Mouse (Mus musculus) kidney, postnatal 14 days (tissue): ENCODE results near the gene Tmpo.

Experiments used
- DNase-seq: peaks from one replicate; pipeline ENCODE4 v3.0.0; 2022; ENCODE audit warnings: mixed read lengths

Tmpo gene

DNA sequence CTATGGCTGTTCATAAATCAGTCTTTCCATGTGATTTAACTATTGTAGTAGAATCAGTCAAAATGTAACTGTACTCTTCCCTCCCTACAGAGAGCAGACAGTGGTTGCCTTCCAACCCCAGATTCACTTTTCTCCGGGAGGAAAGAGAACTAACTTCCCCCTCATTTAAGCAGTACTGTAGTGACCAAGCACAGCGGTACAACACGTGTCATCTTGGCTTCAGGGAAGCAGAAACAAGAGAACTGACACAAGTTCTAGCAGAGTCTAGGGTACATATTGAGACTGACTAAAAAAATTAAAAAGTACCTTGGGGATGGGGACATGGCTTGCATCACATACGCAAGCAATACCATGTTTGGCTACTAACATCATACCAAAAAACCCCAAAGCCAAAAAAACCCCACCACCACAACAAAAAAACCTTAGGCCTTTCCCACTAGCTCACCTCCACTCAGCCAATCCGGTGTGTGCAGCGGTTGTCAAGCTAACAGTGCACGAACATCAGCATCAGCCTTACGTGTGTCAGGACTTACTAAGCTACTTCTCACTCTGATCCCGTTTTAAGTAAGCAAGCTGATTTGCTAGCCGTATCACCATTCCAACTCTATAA is 27.1 kb downstream of the Tmpo start:
- DNase-seq = no peak

DNA sequence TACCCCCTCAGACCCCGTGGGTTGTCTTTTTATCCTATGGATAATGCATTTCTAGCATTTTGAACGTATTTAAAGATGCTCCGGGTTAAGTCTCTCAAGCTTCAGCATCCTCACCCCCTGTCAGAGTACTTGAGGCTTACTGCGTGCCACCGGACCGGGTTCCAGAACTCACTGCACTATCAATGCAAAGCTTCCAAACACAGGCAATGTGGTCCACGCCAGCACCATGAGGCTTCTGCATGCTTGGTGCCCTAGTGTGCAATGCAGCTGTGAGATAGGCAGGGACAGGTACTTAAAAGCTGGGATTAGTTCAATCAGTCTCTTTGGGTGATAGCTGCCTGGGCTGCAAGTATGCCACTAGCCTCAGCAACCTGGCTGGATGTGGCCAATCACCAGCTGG is 35.7 kb downstream of the Tmpo start:
- DNase-seq = no peak

DNA sequence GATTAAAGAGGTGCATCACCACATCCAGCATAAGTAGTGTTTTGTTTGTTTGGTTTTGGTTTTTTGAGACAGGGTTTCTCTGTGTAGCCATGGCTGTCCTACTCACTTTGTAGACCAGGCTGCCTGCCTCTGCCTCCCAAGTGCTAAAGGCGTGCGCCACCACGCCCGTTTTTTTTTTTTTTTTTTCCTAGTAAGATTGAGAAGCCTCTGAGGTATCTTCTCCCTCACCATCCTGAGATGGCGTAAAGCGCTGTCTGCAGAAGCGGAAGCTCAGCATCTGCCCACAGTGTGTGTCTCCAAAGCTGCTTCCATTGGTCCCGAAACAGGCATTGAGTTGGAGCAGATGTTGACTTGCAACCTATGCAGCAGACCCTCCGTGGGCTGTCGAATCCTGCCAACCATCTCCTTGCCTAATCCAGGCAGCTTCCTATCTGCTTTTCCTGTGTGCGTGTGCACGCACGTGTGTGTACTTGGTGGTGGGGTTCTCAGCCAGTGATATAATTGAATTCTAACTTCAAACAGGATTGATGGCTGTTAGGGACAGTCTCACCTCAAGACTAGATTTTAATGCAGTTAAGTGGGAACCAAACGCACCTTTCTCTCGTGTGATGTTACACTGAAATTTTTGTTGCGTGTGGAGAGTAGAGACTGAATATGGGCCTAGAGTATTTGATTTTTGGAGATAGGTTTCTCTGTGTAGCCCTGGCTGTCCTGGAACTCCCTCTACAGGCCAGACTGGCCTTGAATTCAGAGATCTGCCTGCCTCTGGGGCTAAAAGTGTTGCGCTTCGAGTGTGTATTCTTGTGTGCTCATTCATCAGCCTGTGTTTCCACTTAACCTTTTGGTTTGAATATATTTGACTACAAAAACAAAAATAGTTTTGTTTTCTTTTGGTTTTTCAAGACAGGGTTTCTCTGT is 37.5 kb downstream of the Tmpo start:
- DNase-seq = no peak

DNA sequence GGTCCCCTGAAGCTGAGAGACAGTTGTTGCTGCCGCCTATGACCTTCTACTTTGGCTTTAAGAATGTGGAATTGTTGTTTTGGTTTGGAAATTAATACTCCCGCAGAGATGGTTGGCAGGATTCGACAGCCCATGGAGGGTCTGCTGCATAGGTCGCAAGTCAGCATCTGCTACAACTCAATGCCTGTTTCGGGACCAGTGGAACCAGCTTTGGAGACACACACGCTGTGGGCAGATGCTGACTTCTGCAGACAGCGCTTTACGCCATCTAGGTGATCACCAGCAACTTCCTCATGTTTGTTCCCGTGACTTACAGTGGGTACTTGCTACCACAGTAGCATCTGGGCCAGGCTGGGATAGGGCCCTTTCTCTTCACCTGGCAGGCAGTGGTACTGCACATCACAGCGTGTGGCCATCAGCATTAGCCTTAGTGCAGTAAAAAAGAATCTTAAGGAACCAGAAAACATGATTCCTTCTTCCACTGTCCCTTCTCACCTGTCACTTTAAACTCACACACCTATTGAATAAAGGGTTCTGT is 38.4 kb downstream of the Tmpo start:
- no peak for DNase-seq

DNA sequence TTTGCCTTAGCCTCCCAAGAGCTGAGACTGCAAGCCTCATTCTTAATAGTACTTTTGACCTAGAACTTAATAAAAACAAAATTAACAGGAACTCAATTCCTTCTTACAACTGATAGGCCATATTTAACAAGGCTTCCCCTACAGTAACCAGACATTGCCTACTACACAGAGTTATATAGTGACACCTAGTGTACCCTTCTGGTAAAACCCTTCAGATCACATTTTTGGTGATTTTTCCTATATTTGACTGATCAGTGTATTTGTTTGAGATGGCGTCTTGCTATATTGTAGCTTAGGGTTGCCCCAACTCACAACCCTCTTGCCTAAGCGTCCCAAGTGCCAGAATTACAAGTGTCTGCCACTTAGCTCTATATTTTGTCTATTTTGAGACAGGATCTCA is 39.6 kb downstream of the Tmpo start:
- DNase-seq = no peak

DNA sequence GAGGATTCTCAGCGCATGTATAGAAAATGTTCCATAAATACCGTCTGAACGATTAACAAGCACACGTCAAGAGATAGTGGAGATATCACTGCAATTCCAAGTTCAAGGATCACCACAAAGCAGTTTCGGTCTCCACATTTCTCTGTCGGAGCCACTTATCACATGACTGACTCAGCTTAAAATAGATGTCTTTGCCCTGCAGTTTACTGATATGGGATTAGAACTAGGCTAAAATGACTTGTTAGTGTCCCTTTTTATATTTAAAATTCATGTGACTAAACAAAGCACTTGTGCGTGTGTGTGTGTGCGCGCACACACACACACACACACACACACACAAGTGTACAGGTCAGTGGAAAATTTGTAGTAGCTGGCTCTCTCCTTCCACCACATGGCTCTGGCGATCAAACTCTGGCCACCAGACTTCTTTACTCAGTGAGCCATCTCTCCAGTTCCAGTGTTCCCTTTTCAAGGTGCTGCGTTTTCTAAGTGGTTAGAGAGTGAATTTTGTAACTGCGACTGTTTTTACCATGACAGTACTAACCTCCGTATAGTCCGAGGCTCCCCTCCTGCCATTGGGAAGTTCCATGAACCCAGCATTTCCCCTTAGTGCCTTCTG is 41.9 kb downstream of the Tmpo start:
- no peak for DNase-seq

DNA sequence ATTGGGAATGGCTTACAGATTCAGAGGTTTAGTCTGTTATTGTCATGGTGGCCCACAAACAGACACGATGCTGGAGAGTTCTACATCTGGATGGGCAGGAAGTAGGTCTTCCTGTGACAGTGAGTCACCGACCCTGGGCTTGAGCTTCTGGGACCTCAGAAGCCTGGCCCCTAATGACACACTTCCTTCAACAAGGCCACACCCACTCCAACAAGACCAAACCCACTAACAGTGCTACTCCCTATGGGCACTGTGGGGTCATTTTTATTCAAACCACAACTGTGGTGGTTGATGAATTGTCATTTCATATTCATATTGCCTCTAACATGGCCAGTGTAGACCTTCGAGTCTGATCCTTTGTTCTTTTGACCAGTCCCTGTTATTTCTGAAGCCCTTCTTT is 42.8 kb downstream of the Tmpo start:
- no peak for DNase-seq

DNA sequence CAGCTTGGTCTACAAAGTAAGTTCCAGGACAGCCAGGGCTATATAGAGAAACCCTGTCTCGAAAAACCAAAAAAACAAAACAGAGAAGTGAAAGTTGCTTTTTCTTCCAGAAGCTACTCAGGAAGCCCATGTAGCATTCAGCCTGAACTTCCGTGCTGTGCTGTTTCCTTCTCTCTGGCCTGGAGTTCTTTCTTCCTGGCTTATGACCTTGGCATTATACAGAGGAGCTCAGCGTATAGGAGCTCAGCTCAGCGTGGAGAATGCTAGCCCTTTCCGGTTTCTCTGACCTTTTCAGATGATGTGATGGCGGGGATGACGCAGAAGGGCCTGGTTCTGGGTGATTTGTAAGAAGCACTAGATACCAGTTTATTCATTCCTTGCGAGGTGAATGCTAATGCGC is 43.7 kb downstream of the Tmpo start:
- DNase-seq = no peak

DNA sequence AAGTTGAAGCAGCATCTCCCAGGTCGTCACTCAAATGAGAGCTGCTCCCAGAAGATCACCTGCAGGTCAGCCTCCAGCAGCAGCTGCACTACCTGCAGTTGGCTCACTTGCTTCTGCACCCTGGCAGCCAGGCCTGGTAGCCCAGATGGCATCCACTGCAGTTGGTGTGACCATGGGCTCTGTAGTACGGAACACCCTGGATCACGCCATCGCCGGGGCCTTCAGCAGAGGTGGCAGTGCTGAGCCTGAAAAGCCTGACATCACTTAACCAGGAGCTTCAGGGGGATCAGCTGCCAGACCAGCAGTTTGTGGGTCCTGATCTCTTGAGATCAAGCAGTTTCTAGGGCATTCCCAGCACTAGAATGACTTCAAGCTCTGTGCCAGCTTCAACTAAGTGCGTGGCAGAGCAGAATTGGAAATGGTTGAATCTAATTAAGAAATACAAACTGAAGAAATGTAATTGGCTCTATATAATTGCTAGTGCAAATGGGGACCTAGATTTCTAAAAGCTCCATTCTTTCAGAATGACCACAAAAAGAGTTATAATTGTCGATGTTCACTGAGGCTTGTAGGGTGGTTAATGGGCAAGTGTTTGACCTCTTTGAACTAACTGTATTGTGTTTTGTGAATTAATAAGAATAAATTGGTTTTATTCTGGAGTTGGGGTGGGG is 45.7 kb downstream of the Tmpo start:
- DNase-seq = no peak

DNA sequence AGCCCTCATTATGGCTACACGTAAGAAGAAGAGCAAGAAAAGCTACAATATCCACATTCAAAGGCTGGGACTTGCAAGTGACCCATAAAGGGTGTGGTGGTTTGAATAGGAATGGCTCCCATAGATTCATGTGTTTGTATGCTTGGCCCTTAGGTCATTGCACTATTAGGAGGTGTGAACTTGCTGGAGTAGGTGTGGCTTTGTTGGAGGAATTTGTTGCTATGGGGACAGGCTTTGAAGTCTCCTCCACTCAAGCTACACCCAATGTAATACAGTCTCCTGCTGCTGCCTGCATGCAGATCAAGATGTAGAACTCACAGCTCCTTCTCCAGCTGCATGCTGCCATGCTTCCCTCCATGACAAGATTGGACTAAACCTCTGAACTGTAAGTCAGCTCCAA is 49.5 kb downstream of the Tmpo start:
- no peak for DNase-seq

DNA sequence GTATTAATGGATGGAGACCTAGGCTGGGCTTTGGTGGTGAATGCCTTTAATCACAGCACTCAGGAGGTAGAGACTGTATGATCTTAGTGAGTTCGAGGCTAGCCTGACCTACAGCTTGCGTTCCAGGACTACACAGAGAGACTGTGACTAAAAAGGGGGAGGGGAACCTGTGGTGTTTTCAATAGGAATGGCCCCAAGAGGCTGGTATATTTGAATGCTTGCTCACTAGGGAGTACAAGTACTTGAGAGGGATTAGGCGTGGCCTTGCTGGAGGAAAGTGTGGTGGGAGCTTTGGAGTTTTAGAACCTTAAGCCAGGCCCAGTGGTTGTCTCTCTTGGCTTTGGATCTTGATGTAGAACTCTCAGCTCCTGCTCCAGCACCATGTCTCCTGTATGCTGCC is 50.3 kb downstream of the Tmpo start:
- DNase-seq = no peak

DNA sequence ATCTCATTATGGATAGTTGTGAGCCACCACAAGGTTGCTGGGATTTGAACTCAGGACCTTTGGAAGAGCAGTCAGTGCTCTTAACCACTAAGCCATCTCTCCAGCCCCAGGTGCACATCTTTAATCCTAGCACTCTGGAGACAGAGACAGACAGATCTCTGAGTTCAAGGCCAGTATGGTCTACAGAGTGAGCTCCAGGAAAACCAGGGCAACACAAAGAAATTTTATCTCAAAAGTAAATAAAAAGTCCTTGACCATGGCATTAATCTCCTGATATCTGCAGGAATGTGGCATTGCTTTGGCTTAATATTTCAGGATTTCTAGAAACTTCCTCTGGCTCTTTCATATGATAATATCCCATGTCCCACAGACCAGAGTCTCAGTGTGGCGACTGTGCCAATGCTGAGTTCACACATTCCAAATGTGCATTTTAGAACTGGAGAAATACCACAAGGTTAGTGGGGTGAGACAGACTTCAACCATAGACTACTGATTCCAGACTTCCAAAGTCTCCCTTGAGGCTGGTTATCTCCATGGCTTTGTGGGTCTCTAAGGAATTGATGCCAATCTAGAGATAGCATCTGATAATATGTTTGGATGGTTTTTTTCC is 52.5 kb downstream of the Tmpo start:
- peak; percentile 69 for DNase-seq

DNA sequence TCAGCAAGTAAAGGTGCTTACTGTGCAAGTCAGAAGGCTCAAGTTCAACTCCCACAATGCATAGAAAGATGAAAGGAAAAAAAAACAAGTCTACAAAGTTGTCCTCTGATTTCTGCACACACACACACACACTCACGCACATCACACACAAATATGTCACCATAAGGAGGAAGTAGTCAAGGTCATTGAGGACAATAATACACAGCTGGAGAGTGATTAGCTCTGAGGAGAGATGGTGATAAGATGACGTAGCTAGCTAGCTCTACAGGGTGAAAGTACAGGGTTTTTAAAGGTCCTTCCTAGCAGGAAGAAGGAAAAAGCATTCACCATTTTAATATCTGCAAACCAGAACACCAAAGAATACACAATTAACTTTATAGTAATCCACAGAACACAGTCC is 53.7 kb downstream of the Tmpo start:
- no peak for DNase-seq

DNA sequence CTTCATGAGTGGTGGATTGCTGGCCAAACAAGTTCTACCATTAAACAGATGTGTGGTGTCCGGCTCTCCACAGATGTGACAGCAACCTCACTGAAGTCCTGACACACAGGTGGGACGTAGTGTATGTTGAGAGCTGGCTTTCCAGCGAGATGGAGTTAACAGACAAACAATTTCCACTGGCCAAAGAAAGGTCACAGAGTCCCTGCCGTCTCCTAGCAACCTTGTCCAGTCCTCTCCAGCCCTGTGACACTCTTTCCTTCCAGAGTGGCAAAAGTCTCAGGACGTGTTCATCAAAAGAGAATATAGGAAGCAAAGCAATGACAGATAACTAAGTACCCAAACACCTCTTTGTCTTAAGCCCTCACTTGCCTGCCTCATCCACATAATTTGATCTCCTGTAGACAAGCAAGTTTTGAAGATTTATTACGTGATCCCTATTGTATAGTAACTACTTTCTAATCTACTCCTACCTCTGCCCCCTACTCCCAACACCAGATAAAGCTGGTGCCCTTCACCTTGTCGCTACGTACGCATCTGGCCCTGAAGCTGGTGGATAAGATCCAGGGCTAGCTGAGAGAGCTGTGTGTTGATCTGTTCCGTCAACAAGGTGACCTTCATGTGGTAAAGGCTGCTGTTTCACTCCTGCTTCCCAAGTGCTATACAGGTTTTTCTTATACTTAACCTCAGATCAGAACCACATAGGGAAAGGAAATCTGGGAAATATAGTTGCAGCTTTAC is 54.3 kb downstream of the Tmpo start:
- DNase-seq = peak; percentile 46

DNA sequence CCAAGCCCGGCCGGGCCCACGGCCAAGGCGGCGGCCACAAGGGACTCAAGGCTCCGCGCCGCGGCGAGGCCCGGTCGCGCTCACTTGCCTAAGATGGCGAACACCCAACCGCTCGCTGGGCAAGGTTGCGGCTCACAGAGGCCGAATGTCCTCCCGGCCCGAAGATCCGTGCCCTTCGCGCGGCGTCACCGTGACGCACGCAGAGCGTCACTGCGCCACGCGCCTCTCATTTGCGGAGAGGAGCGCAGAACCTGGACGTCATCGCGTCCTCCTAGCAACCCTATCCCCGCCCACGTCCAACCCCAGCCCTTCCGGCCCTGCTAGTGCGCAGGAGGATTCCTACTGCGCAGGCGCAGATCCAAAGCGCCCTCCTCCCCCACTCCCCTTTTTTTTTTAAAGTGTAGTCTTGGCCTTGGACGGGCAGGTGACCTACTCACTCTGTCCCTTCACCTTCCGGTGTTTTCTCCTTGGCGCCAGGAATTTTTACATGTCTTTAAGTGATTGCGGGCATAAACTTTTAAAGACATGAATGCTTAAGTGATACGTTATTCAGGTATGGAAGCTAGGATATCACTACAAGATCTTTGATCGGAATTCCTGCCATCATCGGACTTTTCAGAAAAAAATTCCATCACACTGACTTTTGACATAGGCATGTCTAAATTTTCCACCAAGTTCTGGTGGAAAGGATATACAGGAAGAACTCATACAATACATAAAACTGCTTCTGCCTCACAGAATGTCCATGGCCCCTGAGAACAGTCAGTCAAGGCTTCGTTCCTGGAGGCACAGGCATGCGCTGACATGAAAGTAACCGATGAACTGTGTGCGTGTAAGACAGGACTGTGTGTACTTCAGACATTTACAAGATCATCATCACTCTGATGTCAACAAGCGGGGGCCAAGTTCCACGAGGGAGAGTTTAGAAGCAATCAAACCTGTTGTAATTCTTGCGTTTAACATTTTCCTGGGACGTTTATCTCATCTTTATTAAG is 57.0 kb downstream of the Tmpo start, which contains the start of gene Slc25a3:
Gene Slc25a3, minus strand, starts transcription at position 232 of the 995 bp plus-strand sequence.
- DNase-seq = peak; percentile 99

DNA sequence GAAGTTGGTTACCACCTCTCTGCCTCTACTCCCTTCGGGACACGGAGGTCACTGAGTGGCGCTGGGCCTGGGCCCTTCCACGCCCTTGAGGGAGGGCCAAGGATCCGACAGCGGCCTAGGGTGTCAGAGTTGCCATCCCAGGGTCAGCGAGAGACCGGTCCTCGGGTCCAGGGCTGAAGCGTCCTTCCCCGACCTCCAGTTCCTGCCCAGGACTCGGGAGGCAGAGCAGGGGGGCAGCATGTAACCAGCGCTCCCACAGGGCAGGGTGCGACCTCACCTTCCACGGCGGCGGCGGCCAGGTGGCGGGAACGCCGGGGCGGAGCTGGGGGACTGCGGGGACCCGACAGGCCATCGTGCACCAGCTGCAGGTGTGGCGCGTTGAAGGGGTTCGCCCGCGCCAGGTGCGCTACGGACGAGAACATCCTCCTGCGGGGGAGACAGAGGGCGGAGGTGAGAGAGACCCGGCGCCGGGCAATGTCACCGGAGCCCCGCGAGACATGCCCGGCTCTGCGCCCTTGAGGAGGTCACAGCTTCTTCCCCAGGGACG is 57.8 kb downstream of the Tmpo start:
- DNase-seq = peak; percentile 58

DNA sequence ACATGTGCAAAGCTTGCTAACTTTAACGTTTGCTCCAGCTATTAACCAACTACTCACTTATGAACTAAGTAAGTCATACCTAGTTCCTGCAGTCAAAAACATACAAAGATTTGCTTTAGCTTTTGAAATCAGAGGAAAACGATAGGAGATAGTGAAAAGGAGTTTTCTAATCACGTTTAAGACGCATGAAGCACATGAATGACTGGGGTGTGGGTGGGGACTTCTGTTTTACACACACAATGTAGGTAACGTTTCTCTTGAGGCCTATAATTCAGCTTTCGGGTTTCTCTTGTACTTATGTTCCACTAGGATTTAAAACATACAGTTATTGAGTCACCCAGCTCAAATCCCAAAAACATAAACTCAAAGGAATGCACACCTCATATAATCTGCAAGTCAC is 58.5 kb downstream of the Tmpo start:
- DNase-seq = no peak

DNA sequence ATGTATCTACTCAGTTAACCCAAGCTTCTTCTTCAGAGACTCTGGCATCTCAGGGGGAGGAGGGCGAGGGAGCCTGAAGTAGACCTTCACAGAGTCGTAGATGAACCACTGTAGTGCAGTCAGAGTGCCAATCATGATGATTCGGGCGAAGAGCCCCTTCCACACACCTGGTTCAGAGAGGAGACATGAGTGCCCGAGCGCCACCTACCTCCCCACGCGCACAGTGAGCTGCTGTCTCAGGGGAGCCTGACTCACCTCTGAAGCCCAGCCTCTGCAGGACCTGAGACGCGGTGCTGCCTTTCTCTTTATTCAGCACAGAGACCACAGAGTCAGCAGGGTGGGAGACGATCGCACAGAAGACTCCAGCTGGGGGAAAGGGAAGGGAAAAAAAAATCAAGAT is 64.2 kb downstream of the Tmpo start:
- no peak for DNase-seq

DNA sequence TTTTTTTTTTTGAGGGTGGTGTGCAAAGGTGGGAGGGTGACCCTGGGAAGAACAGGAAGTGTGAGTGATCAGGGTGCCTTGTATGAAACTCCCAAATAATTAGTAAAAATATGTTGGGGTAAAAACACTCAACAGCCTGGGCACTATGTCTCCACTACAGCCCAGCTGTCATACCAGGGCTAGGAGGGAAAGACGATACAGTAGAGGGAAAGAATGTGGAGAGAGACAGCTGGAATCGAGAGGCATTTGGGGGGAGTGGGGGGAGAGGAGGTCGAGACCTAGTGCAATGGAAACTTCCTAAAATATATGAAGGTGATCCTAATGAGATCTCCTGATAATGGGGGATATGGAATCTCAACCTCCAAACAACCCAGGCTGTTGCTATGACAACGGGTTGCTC is 71.3 kb downstream of the Tmpo start:
- DNase-seq = no peak

DNA sequence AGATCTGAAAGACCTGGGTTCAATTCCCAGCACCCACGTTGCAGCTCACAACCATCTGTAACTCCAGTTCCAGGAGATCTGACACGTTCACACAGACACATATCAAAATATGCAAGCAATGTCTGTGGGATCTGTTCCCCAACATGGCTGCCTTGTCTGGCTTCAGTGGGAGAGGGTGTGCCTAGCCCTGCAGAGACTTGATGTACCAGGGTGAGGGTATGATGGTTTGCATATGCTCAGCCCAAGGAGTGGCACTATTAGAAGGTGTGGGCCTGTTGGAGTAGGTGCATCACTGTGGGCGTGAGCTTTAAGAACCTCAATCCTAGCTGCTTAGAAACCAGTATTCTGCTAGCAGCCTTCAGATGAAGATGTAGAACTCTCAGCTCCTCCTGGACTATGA is 75.1 kb downstream of the Tmpo start:
- no peak for DNase-seq
